Mouse (Mus musculus): Measurements from ENCODE around the gene Aldh3a1. TPM values are rescaled to one million over a fixed set of nuclear protein-coding genes. Genes with fewer than 3 reads are reported as not detected.
A peak's percentile ranks its signal among the peaks of the same experiment; 100 is the strongest.
"Not testable (repeated sequence)": the region's sequence is repeated elsewhere in the genome, so short reads cannot be mapped to it uniquely, and the experiment has no call there.

Gene Aldh3a1
- polyA plus RNA-seq, 1 experiment = 0.35 TPM

DNA sequence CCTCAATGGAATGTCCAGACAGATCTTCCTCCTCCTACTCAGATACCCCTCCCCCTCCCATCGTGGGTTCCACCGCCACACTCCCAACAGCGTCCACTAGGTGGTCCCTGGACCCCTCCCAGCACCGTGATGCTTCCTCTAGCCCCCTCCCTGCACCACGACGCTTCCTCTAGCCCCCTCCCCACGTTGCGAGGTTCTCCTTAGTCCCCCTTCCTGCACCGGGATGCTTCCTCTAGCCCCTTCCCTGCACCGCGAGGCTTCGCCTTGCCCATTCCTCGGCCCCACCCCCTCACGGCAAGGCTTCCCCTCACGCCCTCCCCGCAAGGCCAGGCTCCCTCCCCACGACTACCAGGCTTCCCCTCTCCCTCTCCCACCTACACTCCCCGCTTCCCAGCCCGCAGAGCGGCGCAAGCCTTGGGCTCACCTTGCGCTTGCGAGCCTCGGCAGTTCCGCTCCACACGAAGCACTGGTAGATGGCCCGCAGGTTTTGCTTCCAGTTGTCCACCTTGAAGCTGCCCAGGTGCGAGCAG lies 33.0 kb upstream of the Aldh3a1 start:
- Histone ChIP-seq H3K4me1 (peaks cover 43% of the 10 kb centered on the region), H3K4me3 (replicated peaks) (peak overlapping the region; percentile 92), H3K9me3 (no peaks in the 10 kb centered on the region), H3K27me3 (replicated peaks) (no peaks in the 10 kb centered on the region), H3K36me3 (replicated peaks; ENCODE audit: low read length) (peaks cover 4% of the 10 kb centered on the region)
- TF ChIP-seq FLI1 (IDR thresholded peaks at IDR 0.05; ENCODE audit: low read length) = no peak
- no peak for TF ChIP-seq GATA1 (IDR thresholded peaks at IDR 0.05; ENCODE audit: borderline replicate concordance, low read length)

DNA sequence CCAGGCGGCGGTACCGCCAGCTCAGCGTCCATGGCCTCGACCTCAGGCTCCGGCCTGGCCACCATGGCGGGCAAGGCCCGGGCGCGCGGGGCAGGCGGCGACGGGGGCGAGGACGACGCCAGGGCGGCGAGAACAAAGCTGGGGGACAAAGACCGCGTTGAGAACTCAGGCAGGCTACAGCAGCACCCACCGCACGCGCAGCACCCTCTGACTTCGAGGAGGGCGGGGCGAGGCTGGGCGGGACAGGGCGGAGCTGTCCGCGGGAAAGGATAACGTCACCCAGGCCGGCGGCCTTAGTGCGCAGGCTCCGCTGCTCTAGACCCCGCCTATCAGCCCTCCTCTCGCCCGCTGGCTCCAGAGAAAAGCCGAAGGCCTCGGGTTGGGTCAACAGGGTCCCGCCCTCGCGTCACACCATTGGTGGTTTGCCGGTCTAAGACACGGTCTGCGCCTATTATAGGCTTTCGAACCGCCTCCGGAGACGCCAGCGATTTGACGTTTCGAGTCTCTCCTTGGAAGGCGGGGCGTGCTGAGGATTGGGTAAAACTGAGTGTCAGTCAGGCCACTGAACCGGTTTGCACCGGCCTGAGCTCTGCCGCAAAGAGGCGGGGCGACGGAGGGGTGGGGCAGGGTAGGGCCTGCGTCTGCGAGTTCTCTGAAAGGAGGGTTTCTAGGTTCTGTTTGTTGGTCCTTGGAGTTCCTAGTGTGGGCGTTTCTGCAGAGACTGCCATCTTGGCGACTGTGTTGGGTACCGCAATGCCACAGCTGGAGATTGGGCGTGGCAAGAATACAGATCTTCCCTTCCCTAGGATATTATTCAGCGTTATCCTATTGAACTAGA lies 32.3 kb upstream of the Aldh3a1 start, which contains the start of gene Usp22:
Gene Usp22 (minus strand): TSS at position 235 of the 838 bp plus-strand sequence.
- H3K4me3 ChIP-seq (replicated peaks) = peak within 1 kb of the TSS; percentile 92
- TF ChIP-seq GATA1 (IDR thresholded peaks at IDR 0.05; ENCODE audit: borderline replicate concordance, low read length) = no peak

DNA sequence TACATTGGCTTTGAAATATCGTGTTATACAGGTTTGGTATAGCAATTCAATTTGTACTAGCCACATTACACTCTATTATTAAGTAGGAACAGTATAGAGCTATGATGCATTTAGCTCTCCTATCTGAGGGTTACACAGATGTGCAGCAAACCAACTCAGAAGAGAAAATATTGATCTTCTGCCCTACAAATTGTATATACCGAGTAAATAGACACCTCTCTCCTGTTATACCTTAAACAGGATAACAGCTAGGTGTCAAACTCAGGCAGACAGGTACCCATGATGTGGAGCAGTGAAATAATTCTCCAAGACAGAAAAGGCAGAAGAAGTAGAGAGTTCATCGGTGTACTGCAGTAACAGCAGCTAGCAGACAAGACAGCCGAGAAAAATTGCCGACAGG lies 31.6 kb upstream of the Aldh3a1 start:
- TF ChIP-seq FLI1 (IDR thresholded peaks at IDR 0.05; ENCODE audit: low read length) (no peak), GATA1 (IDR thresholded peaks at IDR 0.05; ENCODE audit: borderline replicate concordance, low read length) (no peak)
- Histone ChIP-seq H3K27me3 (replicated peaks) (no peaks in the 10 kb centered on the region), H3K4me1 (peaks cover 40% of the 10 kb centered on the region), H3K4me3 (replicated peaks) (peak overlapping the region; percentile 92), H3K36me3 (replicated peaks; ENCODE audit: low read length) (peaks cover 4% of the 10 kb centered on the region), H3K9me3 (no peaks in the 10 kb centered on the region)

More for the DNA sequence above, 32.3 kb upstream of the Aldh3a1 start, which contains the start of gene Usp22:
- Histone ChIP-seq H3K36me3 (replicated peaks; ENCODE audit: low read length) (peaks cover 4% of the 10 kb centered on the region), H3K4me1 (peaks cover 40% of the 10 kb centered on the region), H3K27me3 (replicated peaks) (no peaks in the 10 kb centered on the region), H3K9me3 (no peaks in the 10 kb centered on the region)

GRCm38 (mm10) chr11:61176321-61176720 lies 31.0 kb upstream of the Aldh3a1 start:
- peaks cover 4% of the 10 kb centered on the region for H3K36me3 ChIP-seq (replicated peaks; ENCODE audit: low read length)
- no peaks in the 10 kb centered on the region for H3K27me3 ChIP-seq (replicated peaks)
- TF ChIP-seq FLI1 (IDR thresholded peaks at IDR 0.05; ENCODE audit: low read length) = no peak
- H3K4me1 ChIP-seq = peaks cover 37% of the 10 kb centered on the region
- no peaks in the 10 kb centered on the region for H3K9me3 ChIP-seq
- no peak overlapping the region for H3K4me3 ChIP-seq (replicated peaks)

DNA sequence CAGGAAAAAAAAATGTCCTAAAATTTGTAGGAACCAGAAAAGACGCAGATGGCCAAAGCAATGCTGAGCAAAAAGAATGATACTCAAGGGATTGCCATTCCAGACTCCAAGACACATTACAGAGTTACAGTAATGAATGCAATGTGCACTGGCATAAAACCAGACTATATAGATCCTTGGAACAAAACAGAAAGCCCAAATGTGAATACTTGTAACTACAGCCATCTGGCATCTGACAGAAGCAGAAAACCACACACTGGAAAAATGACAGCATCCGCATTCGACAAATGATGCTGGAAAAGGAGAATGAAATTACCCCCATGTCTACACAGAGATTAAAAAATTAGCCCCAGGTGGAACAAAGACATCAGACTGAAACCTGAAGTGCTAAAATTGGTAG lies 27.0 kb upstream of the Aldh3a1 start:
- Histone ChIP-seq H3K9me3 (0 out of 2 replicates have a peak, but pooled peaks cover 5% of the 10 kb centered on the region), H3K27me3 (replicated peaks) (peaks cover 3% of the 10 kb centered on the region), H3K4me3 (replicated peaks) (no peak overlapping the region), H3K36me3 (replicated peaks; ENCODE audit: low read length) (no peaks in the 10 kb centered on the region), H3K4me1 (peaks cover 15% of the 10 kb centered on the region)
- TF ChIP-seq GATA1 (IDR thresholded peaks at IDR 0.05; ENCODE audit: borderline replicate concordance, low read length) (no peak), FLI1 (IDR thresholded peaks at IDR 0.05; ENCODE audit: low read length) (no peak)

DNA sequence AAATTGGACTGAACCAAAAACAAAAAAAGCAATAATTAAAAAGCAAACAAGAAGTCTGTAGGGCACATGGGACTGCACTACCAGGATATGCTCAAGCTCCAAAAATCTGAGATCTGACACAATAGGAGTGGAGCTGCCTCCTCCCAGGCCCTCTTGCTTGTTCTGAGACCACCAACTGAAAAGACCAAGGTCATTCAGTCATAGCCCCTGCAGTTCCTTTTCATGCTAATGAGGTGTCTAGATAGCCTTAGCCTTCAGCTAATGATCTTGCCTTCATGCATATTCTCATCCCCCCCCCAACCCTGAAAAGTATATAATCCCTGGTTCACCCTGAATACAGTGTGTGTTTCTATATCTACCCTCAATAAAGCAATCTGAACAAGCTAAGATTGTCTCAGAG lies 25.7 kb upstream of the Aldh3a1 start:
- H3K4me1 ChIP-seq = peaks cover 5% of the 10 kb centered on the region
- peaks cover 7% of the 10 kb centered on the region for H3K27me3 ChIP-seq (replicated peaks)
- TF ChIP-seq FLI1 (IDR thresholded peaks at IDR 0.05; ENCODE audit: low read length) = no peak
- no peak for TF ChIP-seq GATA1 (IDR thresholded peaks at IDR 0.05; ENCODE audit: borderline replicate concordance, low read length)
- H3K4me3 ChIP-seq (replicated peaks) = no peak overlapping the region
- H3K9me3 ChIP-seq = peaks cover 10% of the 10 kb centered on the region; the same call in 1 of the 2 replicates
- H3K36me3 ChIP-seq (replicated peaks; ENCODE audit: low read length) = no peaks in the 10 kb centered on the region

- TF ChIP-seq FLI1 (IDR thresholded peaks at IDR 0.05; ENCODE audit: low read length) (no peak), GATA1 (IDR thresholded peaks at IDR 0.05; ENCODE audit: borderline replicate concordance, low read length) (no peak)
- peaks cover 5% of the 10 kb centered on the region; the same call in 1 of the 2 replicates for H3K4me1 ChIP-seq
- no peak overlapping the region for H3K4me3 ChIP-seq (replicated peaks)
- H3K36me3 ChIP-seq (replicated peaks; ENCODE audit: low read length) = no peaks in the 10 kb centered on the region
- H3K9me3 ChIP-seq = peaks cover 10% of the 10 kb centered on the region; the same call in 1 of the 2 replicates
- peaks cover 14% of the 10 kb centered on the region for H3K27me3 ChIP-seq (replicated peaks)
Observed at GRCm38 (mm10) chr11:61183820-61184219, 23.5 kb upstream of the Aldh3a1 start.

DNA sequence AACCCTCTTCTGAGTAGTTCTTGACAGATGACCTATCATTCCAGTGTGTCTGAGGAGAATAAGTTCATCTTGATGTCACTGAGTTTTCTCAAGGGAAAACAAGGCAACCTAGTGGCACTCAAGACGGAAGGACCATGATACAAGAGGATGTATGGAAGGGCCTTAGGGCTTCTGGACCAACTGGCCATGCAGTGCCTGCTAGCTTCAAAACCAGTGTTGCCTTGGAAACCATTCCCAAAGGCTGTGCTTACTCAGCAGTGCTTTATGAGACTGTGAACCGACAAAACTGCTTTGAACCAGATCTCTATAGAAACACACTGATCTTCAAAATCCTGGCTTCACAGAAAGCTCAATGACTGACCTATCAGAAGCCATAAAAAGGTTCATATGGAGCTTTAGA lies 16.6 kb upstream of the Aldh3a1 start:
- Histone ChIP-seq H3K27me3 (replicated peaks) (peaks cover 37% of the 10 kb centered on the region), H3K4me3 (replicated peaks) (no peak overlapping the region), H3K4me1 (peaks cover 6% of the 10 kb centered on the region; the same call in 1 of the 2 replicates), H3K36me3 (replicated peaks; ENCODE audit: low read length) (no peaks in the 10 kb centered on the region), H3K9me3 (peaks cover 6% of the 10 kb centered on the region; the same call in 1 of the 2 replicates)
- TF ChIP-seq FLI1 (IDR thresholded peaks at IDR 0.05; ENCODE audit: low read length) (no peak), GATA1 (IDR thresholded peaks at IDR 0.05; ENCODE audit: borderline replicate concordance, low read length) (no peak)

- H3K36me3 ChIP-seq (replicated peaks; ENCODE audit: low read length); H3K4me1 ChIP-seq; H3K4me3 ChIP-seq (replicated peaks); H3K9me3 ChIP-seq: not testable (repeated sequence)
- peaks cover 37% of the 10 kb centered on the region for H3K27me3 ChIP-seq (replicated peaks)
Observed at GRCm38 (mm10) chr11:61192123-61192522, 15.2 kb upstream of the Aldh3a1 start.

DNA sequence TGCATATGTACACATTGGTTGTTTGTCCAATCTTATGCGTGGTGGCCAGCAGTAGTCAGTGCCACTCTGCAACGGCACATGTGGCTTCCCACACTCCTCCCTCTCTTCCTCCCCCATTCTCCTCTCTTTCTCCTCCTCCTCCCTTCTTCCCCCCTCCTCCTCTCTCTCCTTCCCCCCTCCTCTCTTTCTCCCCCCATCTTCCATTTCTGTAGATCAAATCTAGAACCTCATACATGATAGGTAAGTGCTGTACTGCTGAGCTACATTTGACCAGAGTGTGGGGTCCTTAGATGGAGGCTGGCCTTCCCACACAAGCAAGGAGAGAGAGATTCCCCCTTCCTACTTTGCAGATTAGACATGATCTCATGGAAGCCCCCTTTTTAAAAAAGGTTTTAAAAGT lies 14.6 kb upstream of the Aldh3a1 start:
- Histone ChIP-seq H3K4me3 (replicated peaks) (no peak overlapping the region), H3K36me3 (replicated peaks; ENCODE audit: low read length) (no peaks in the 10 kb centered on the region), H3K4me1 (peaks cover 6% of the 10 kb centered on the region; the same call in 1 of the 2 replicates), H3K27me3 (replicated peaks) (peaks cover 41% of the 10 kb centered on the region), H3K9me3 (peaks cover 3% of the 10 kb centered on the region; the same call in 1 of the 2 replicates)
- no peak for TF ChIP-seq GATA1 (IDR thresholded peaks at IDR 0.05; ENCODE audit: borderline replicate concordance, low read length)
- no peak for TF ChIP-seq FLI1 (IDR thresholded peaks at IDR 0.05; ENCODE audit: low read length)
